Mouse (Mus musculus): Measurements from ENCODE around the gene Mosmo. TPM values are rescaled to one million over a fixed set of nuclear protein-coding genes. Genes with fewer than 3 reads are reported as not detected.
"Not testable (repeated sequence)": the region's sequence is repeated elsewhere in the genome, so short reads cannot be mapped to it uniquely, and the experiment has no call there.

The Mosmo gene
- polyA plus RNA-seq, 1 experiment from 2014 or later = 11.0 TPM

DNA sequence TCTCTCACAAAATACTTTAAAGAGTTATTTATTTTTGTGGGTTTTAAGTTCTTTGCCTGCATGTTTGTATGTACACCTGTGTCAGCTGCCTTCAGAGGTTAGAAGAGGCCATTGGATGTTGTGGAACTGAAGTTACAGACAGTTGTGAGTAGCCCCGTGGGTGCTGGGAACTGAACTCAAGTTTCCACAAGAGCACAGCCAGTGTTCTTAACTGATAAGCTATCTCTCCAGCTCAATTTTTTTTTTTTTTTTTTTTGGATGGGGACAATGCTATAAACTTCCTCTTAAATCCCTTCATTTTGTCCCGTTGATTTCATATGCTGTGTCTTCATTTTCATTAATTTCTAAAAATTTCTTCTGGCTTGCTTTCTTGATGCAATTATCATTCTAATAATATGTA lies 35.8 kb downstream of the Mosmo start:
- no peaks in the 10 kb centered on the region for H3K36me3 ChIP-seq
- H3K27ac ChIP-seq = no peak overlapping the region
- H3K4me2 ChIP-seq (replicated peaks) = no peak overlapping the region
- ATAC-seq = no peak
- H3K9ac ChIP-seq = no peak overlapping the region
- no peaks in the 10 kb centered on the region for H3K27me3 ChIP-seq (replicated peaks)
- H3K4me3 ChIP-seq (replicated peaks) = no peak overlapping the region
- no peaks in the 10 kb centered on the region for H3K4me1 ChIP-seq (replicated peaks)
- H3K9me3 ChIP-seq = no peaks in the 10 kb centered on the region
- 85% methylated on average over 2 of the region's 2 CpGs for WGBS

DNA sequence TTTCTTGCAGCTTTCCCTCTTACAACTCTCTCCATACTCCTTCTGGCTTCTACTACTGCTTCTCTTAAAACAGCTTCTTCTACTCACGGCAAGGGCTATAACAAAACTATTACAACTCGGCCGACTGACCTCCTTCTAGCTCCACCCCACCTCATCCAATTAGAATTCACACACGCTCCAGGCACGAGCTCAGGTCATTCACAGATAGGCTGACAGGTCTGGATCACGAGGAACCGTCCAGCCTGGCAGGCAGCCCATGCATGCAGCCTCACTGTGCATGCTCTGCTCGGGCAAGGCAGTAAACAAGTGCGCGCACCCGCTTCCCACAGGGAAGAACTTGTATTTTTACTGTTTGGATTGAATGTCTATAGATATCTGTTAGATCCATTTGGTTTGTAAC lies 36.5 kb downstream of the Mosmo start:
- WGBS = 92% methylated on average over 11 of the region's 11 CpGs
- not testable (repeated sequence) for H3K27me3 ChIP-seq (replicated peaks); H3K4me2 ChIP-seq (replicated peaks); H3K4me1 ChIP-seq (replicated peaks); H3K9me3 ChIP-seq; H3K9ac ChIP-seq; H3K4me3 ChIP-seq (replicated peaks); ATAC-seq; H3K36me3 ChIP-seq; H3K27ac ChIP-seq

DNA sequence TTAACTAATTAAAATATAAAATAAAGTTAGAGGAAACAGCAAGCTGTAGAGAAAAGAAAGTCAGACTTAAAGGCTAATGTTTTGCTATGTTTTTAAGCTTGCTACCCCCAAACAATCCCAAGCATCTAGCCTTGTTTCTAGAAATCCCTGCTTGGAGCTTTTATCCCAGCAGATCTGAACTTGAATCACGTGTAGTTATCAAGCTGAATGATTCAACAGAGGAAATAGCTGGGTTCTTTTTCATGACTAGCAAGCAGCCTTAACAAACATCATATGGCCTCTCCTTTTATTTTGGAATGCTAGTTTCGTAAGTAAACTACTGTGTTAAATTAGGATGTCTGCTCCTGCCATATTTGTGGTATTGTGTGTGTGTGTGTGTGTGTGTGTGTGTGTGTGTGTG lies 39.8 kb downstream of the Mosmo start:
- no peak for ATAC-seq
- Histone ChIP-seq H3K4me2 (replicated peaks) (no peak overlapping the region), H3K36me3 (no peaks in the 10 kb centered on the region), H3K9me3 (no peaks in the 10 kb centered on the region), H3K9ac (no peak overlapping the region), H3K27me3 (replicated peaks) (no peaks in the 10 kb centered on the region), H3K4me3 (replicated peaks) (no peak overlapping the region), H3K27ac (no peak overlapping the region), H3K4me1 (replicated peaks) (no peaks in the 10 kb centered on the region)
- WGBS = 59% methylated on average over 2 of the region's 2 CpGs

DNA sequence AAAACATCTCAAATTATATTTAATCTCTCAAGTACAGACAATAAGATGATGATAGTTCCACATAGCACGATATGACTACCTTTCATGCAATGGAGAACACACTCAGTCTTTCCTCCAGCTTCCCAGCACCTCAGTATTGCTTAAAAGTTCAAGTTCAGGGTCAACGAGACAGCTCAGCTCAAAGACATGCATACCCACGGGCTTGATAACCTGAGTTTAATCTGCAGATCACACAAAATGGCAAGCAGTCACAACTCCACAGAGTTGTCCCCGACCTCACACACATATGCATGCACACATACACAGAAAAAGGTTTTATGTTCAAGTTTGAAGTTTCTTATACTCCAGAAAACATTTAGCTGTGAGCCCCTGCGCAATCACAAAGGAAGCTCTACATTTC lies 43.6 kb downstream of the Mosmo start:
- no peaks in the 10 kb centered on the region for H3K27me3 ChIP-seq (replicated peaks)
- no peak overlapping the region for H3K27ac ChIP-seq
- 93% methylated on average over 5 of the region's 5 CpGs for WGBS
- no peak overlapping the region for H3K9ac ChIP-seq
- H3K4me3 ChIP-seq (replicated peaks) = no peak overlapping the region
- 0 out of 2 replicates have a peak, but pooled peaks cover 10% of the 10 kb centered on the region for H3K4me1 ChIP-seq (replicated peaks)
- no peaks in the 10 kb centered on the region for H3K9me3 ChIP-seq
- no peak overlapping the region for H3K4me2 ChIP-seq (replicated peaks)
- no peak for ATAC-seq
- no peaks in the 10 kb centered on the region for H3K36me3 ChIP-seq

DNA sequence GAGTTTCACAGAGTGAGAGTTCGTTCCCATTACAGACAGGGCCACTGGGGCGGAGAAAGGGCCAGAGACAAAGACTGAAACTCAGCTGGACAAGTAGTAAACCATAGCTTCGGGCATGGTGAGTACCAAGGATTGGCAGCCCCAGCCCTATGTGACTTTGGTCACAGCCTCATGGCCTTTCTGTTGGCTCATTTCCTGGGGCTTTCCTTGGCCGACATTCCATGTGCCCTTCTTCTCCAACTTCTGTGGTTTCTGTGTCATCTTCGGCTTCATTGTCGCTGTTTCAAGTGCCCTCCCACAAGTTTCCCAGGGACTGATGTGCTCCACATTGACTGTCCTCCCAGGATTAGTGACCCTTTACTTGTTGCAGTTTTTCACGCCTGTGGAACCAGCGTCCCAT lies 44.0 kb downstream of the Mosmo start:
- H3K4me2 ChIP-seq (replicated peaks) = no peak overlapping the region
- H3K27me3 ChIP-seq (replicated peaks) = no peaks in the 10 kb centered on the region
- H3K27ac ChIP-seq = no peak overlapping the region
- no peaks in the 10 kb centered on the region for H3K9me3 ChIP-seq
- no peak for ATAC-seq
- no peak overlapping the region for H3K9ac ChIP-seq
- no peaks in the 10 kb centered on the region for H3K36me3 ChIP-seq
- H3K4me1 ChIP-seq (replicated peaks) = 0 out of 2 replicates have a peak, but pooled peaks cover 10% of the 10 kb centered on the region
- no peak overlapping the region for H3K4me3 ChIP-seq (replicated peaks)
- 94% methylated on average over 8 of the region's 8 CpGs for WGBS

DNA sequence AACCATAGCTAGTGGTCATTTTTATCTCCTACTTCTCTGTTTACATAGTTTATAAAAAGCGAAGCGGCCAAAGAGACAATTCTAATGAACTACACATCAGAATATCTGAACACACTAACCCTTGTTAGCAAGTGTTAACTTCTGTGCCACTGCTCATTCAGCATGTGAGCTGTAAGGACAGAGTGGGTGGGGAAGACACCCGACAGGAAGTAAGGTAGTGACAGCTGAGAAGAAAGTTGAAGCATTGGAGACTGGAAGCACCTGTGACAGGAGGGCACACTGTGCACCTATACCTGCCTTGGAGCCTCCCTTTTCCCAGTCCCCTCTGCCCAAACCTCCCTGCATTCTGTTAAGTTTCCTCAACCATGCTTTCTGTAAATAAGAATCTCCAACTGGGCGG lies 44.6 kb downstream of the Mosmo start:
- 86% methylated on average over 4 of the region's 4 CpGs for WGBS
- Histone ChIP-seq H3K36me3 (no peaks in the 10 kb centered on the region), H3K27ac (no peak overlapping the region), H3K4me2 (replicated peaks) (no peak overlapping the region), H3K4me3 (replicated peaks) (no peak overlapping the region), H3K9me3 (no peaks in the 10 kb centered on the region), H3K9ac (no peak overlapping the region), H3K4me1 (replicated peaks) (0 out of 2 replicates have a peak, but pooled peaks cover 10% of the 10 kb centered on the region), H3K27me3 (replicated peaks) (no peaks in the 10 kb centered on the region)
- no peak for ATAC-seq

DNA sequence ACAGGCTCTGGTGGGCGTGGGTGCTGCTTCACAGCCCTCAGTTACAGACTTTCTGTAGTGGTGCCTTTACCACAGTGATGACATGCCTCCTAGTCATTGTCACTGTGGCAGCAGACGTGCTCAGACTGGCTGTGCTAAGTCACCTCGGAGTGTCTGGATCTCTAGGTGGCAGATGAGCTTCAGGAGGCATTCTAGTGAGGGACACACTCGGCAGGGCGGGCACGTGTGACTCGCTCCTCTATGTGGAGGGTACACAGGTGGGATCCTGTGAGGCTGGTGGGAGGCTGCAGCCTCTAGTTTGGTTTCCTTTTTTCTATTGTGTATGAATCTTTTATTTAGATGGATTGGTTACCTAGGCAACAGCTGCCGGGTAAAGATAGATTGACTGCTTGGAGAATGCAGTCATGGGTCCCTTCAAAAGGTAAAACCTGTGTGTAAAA lies 45.4 kb downstream of the Mosmo start:
- ATAC-seq = no peak
- no peak overlapping the region for H3K4me2 ChIP-seq (replicated peaks)
- H3K9ac ChIP-seq = no peak overlapping the region
- no peaks in the 10 kb centered on the region for H3K36me3 ChIP-seq
- no peaks in the 10 kb centered on the region for H3K9me3 ChIP-seq
- H3K27ac ChIP-seq = no peak overlapping the region
- 82% methylated on average over 8 of the region's 8 CpGs for whole genome bisulfite sequencing
- 0 out of 2 replicates have a peak, but pooled peaks cover 10% of the 10 kb centered on the region for H3K4me1 ChIP-seq (replicated peaks)
- H3K4me3 ChIP-seq (replicated peaks) = no peak overlapping the region
- no peaks in the 10 kb centered on the region for H3K27me3 ChIP-seq (replicated peaks)

DNA sequence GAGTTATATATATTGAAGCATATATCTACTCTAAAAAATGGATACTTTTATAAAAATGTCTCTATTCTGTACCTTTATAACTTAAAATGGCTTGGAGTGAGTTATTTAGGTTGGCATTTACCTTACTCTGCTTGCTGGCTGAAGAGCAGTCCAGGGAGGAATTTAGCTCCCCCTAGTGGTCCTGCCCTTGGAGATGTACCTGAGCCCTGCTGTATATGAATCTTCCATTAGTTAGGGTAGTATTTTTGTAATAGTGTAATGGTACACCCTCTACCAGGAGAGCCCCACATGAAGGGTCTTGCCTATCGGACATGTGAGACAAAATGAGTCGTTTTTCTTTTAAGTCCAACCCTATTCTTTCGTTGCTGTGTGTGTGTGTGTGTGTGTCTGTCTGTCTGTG lies 50.2 kb downstream of the Mosmo start:
- Histone ChIP-seq H3K9me3 (no peaks in the 10 kb centered on the region), H3K27ac (no peak overlapping the region), H3K9ac (no peak overlapping the region), H3K36me3 (no peaks in the 10 kb centered on the region), H3K27me3 (replicated peaks) (no peaks in the 10 kb centered on the region), H3K4me2 (replicated peaks) (no peak overlapping the region), H3K4me3 (replicated peaks) (no peak overlapping the region), H3K4me1 (replicated peaks) (0 out of 2 replicates have a peak, but pooled peaks cover 14% of the 10 kb centered on the region)
- WGBS = 88% methylated on average over 3 of the region's 3 CpGs
- ATAC-seq = 0 out of 2 replicates have a peak, but pooled peaks have one; percentile 25

DNA sequence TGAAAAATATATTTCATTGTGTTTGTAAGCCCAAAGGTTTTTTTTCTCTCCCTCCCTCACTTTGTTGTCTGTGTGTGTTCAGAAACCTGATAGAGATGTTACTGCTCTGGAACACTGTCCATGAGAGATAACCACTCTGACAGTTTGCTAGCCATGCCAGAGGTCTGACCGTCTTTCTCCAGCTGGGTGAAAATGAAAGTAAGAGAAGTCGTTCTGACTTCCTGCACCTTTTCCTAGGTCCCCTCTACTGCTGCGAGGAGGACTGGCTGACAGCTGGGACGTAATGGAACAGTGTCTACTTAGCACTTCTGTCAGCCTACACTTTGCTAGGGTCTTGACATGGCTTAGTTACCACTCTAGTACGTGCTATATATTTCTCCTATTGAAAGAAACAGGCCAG lies 52.2 kb downstream of the Mosmo start:
- Histone ChIP-seq H3K9me3 (no peaks in the 10 kb centered on the region), H3K4me2 (replicated peaks) (no peak overlapping the region), H3K4me3 (replicated peaks) (no peak overlapping the region), H3K9ac (no peak overlapping the region), H3K27ac (no peak overlapping the region), H3K4me1 (replicated peaks) (0 out of 2 replicates have a peak, but pooled peaks cover 8% of the 10 kb centered on the region), H3K36me3 (no peaks in the 10 kb centered on the region), H3K27me3 (replicated peaks) (no peaks in the 10 kb centered on the region)
- 53% methylated on average over 5 of the region's 5 CpGs for WGBS
- ATAC-seq = no peak; the same call in 1 of the 2 replicates

DNA sequence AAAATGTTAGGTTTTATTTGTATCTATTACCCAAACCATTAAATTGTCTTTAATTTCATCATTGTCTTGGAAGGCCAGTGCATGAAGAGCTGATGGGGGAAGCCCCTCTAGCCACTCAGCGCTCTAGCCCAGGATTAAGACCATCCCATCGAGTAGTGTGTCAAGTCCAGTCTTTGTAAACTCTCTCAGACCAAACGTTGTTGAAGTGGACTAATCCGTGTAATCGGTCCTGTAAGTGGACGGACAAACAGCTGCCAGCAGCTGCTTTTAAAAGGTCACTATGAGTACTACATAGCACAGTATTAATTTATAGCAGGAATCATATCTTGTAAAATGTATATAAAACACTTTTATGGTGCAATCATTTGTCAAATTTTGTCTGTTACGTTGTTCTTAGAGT lies 55.5 kb downstream of the Mosmo start:
- Histone ChIP-seq H3K27me3 (replicated peaks) (no peaks in the 10 kb centered on the region), H3K36me3 (no peaks in the 10 kb centered on the region), H3K27ac (no peak overlapping the region), H3K9me3 (no peaks in the 10 kb centered on the region), H3K4me3 (replicated peaks) (no peak overlapping the region), H3K4me2 (replicated peaks) (no peak overlapping the region), H3K4me1 (replicated peaks) (0 out of 2 replicates have a peak, but pooled peaks cover 4% of the 10 kb centered on the region), H3K9ac (no peak overlapping the region)
- ATAC-seq = peak; percentile 79
- 49% methylated on average over 7 of the region's 7 CpGs for WGBS

DNA sequence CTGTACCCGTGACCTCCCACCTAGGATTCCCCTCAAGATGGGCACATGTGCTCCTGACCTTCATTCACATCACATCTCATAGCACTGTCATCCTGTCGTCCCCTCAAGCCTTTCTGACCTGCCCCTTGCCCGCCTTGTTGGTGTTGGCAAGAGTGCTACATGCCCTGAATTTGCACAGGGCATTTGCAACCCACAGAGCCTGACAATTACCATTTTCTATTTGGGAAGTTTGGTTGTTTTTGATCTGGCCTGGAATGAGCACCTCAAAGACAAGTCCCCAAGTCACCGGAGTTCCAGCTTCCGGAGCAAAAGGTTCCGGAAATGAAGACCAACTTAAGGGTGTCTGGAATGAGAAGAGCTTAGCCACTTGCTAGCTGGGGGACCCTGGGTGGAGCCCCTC lies 61.6 kb downstream of the Mosmo start, which contains the start of gene Vwa3a:
Vwa3a (plus strand) TSS at position 301 of the 400 bp plus-strand sequence.
- no peaks in the 10 kb centered on the region for H3K9me3 ChIP-seq
- H3K9ac ChIP-seq = no peak within 1 kb of the TSS
- no peaks in the 10 kb centered on the region for H3K36me3 ChIP-seq
- H3K4me3 ChIP-seq (replicated peaks) = no peak within 1 kb of the TSS
- 72% methylated on average over 6 of the region's 6 CpGs for WGBS
- no peak for ATAC-seq
- no peak within 1 kb of the TSS for H3K4me2 ChIP-seq (replicated peaks)
- no peak within 1 kb of the TSS for H3K27ac ChIP-seq
- 0 out of 2 replicates have a peak, but pooled peaks cover 3% of the 10 kb centered on the region for H3K4me1 ChIP-seq (replicated peaks)
- no peaks in the 10 kb centered on the region for H3K27me3 ChIP-seq (replicated peaks)

DNA sequence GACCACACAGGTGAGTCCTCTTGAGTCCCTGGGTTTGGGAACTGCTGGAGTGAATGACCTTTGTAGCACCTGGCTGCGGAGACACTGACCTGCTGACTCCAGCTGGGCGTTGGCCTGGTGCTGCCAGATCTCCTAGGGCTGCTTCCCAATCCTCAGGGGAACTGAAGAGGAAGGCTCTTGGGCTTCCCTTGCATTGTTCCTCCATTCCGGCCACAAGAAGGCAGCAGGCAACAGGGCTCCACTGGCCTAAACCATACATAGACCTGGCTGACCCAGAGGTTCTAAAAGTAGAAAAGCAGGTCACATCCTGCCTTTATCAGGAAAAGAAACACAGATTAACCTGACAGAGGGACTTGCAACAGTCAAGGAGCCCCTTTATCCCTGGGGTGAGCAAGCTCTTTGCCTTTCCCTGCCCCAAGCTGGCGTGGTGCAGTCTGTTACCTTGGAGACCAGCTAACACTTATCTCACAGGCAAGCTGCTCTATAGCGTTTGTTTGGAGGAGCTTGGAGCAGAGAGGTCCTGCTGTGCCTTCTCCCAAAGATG lies 62.2 kb downstream of the Mosmo start:
- Histone ChIP-seq H3K9ac (no peak overlapping the region), H3K4me1 (replicated peaks) (0 out of 2 replicates have a peak, but pooled peaks cover 3% of the 10 kb centered on the region), H3K4me2 (replicated peaks) (no peak overlapping the region), H3K27me3 (replicated peaks) (no peaks in the 10 kb centered on the region), H3K9me3 (no peaks in the 10 kb centered on the region), H3K36me3 (no peaks in the 10 kb centered on the region), H3K4me3 (replicated peaks) (no peak overlapping the region), H3K27ac (no peak overlapping the region)
- 12% methylated on average over 5 of the region's 5 CpGs for WGBS
- ATAC-seq = peak; percentile 47; the same call in 1 of the 2 replicates
